Mouse (Mus musculus) left cerebral cortex, postnatal 25 days (tissue): ENCODE results near the gene Nat9. TPM values are rescaled to one million over a fixed set of nuclear protein-coding genes. Genes with fewer than 3 reads are reported as not detected.

Experiments
- DNase-seq, 2 experiments: peaks; one replicate each; pipeline ENCODE4 v3.0.0; 2022; ENCODE audit warnings: low spot score in 2 of 2, mixed read lengths in 1 of 2
- intact Hi-C: fragments of 180-260 bp; cut with DNase I; formaldehyde crosslinking; loops from one replicate; pipeline ENCODE4 v1.15.1; 2025
- total RNA-seq, 2 experiments: library from RNA; stranded (reverse); gene quantifications; 2 replicates each; pipeline ENCODE4 v1.2.3; 2021

The Nat9 gene
- 10 to 100 TPM; 20.1 to 22.3 TPM for total RNA-seq

DNA sequence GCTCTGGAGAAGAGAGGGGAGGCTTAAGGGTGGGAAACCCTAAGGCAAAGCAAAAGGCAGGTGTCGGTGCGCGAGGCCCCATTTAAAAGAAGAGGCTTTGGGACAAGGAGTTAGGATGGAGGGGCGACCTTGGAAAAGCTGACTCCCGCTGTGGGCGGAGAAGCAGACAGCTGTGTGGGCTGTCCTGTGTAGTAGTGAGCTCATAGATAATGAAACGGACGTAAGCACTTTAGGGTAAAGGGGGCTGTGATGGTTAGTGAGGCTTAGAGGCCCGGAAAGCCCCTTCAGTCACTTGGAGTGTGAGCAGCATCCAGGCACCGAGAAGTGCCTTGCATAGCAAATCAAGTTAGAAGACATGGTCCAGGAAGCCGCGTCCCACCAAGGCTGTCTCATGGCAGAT lies at the start of gene Nat9:
Gene Nat9 (minus strand): TSS at position 167 of the 400 bp plus-strand sequence.
- intact Hi-C loops: no loop called here
- DNase-seq: no peak

DNA sequence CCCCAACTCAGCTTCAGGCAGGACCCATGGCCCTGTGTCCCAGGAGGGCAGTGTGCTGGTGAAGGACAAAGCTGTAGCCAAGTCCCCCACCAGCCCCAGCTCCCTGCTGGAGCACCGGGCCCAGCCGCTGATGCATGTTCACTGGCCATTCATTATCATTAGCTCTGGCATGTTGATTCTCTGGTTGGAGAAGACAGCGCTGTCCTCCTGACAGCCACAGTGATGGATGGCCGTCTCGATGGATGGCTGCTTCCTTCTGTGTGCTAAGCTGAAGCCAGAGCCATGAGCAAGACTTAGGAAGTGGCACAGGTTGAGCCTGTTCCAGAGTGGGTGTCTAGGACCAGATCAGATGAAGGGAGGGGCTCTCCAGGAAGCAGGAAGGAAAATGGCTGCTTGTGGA lies 48.9 kb upstream of the Nat9 start:
- intact Hi-C loops: no loop called here
- DNase-seq: no peak

DNA sequence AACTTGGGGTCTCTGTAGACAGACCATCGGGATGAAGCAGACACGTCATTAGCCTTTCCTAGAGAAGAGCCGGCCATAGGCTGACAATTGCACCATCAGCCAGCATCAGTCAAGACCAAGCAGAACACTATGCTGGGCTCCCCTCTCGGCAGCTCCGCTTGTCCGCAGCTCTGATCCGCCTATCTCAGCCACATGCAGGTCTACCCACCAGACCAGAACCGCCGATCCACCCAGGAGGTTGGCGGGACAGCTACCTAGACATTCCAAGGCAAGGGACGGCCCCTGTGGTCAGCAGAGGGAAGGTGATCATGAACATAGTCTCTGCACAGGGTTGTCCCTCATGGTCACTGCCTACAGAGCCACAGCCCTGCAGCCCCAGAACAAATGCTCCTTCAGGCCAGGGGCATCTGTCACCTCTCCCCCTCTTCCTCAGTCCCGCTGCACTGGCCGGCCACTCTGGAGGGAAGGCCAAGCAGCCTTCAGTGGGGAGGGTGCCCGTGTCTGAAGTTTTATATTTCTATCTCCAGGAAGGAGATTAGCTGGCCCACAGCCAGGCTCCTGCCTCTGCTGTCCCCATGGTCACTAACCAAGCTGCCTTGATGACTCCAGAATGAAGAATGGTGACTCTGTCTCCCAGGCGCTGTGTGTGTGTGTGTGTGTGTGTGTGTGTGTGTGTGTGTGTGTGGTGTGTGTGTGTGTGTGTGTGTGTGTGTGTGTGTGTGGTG lies 46.8 kb upstream of the Nat9 start:
- intact Hi-C loops: no loop called here
- DNase-seq: no peak

DNA sequence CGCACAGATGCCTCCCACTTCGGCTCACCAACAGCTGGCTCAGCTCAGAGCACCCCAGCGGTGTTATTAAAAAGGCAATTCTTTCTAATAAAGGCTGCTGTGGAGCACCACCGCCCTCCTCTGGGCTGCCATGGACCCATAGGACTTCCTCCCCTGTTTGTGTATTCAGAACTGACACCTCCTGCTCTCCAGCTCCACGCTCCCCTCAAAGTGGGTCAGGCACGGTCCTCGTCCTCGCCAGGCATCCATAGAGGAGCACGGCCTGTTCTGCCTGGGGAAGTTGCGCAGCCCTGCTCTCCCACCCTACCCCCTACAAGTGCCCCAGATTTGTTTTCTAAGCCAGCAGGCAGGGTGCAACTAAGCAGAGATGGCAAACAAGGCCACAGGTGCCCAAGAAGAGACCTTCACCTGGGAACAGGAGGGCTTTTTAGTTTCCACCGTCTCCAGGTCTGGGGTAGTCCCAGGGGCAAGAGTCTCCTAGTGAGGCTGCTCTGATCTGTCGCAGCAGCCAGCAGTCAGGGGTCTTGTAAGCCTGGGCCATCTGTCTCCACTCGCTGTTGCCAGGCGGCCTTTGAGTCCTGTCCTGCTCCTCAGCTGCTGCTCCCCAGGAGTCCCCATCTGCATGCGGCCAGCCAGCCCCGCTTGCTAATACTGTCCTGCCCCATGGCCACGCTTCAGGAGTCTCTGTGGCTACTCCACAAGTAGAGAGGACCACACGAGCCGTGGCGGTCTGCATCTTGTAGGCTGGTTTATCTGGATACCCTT lies 46.0 kb upstream of the Nat9 start:
- peak in 1 of 2 experiments; percentile 67 for DNase-seq

DNA sequence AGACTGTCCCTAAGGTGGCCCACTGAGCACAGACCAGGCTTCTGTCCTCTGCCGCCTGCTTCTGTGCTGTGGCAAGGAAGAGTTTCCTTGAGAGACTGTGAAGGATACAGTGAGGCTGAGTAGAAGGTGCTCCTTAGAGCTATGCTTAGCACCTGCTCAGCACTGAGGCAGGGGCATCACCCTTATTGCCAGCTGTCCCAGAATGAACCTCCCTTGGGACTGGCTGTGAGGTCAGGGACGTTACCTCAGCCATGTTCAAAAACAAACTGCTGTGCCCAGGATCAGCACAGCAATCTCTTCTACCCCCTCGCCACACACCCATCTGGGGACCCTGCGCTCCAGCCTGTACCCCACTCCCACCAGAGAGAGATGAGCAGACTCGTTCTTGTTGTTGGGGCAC lies 45.2 kb upstream of the Nat9 start:
- intact Hi-C loops: loop anchor here (2.0 kb wide), 1 partner anchor 30 kb away; no protein-coding TSS in a partner anchor
- DNase-seq: no peak

More for the DNA sequence above, 46.0 kb upstream of the Nat9 start:
- intact Hi-C loops: loop anchor here (2.0 kb wide), 1 partner anchor 31 kb away; no protein-coding TSS in a partner anchor

DNA sequence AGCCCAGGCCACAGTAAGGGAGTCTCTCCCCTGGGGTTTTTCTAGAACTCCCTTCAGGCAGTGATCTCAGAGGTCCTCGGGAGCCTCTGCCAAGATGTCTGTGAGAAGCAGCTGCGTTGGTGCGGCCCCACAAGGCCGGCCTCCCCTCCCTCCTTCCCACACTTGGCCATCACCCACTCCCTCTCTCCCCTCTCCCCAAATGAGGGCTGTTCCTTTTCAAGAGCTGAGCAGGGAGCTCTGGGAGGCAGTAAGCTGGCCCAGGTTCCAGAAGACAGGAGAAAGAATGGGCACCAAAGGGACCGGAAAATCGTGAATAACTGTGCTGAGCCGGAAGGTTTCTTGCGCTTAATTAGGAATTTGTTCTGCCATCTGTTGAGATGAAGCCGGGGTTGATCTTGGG lies 44.3 kb upstream of the Nat9 start:
- DNase-seq: peak in 1 of 2 experiments; percentile 45
- intact Hi-C loops: loop anchor here (2.0 kb wide), 1 partner anchor 29 kb away; no protein-coding TSS in a partner anchor

DNA sequence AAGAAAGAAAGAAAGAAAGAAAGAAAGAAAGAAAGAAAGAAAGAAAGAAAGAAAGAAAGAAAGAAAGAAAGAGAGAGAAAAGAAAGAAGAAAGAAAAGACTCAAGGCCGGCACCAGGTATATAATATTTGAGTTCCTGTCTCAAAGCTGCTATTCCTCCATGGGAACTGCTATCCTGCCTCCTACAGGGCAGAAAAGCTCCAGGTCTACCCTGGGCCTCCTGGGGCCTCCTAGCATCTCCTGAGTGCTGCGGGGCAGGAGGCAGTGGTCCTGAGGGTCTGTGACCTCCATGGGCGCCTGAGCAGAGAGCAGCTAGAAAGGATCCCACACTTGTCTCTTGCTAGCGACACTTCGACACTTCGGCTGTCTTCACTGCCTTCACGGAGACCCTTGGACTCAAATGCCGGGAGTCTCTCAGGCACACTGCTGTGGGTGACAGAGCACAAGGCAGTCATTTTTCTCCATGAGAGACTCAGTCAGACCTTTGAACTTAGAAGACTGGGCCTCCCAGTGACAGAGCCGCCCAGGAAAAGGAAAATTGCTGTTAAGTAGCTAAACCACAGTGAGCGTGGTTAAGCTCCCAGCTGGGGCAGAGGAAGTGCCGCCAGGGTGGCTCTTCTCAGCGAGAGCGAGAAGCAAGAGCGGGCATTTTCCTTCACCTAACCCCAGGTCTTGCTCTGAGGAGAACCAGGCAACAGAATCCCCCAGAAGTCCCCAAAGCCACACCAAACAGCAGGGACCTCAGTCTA lies 43.7 kb upstream of the Nat9 start:
- intact Hi-C loops: no loop called here
- DNase-seq: no peak

DNA sequence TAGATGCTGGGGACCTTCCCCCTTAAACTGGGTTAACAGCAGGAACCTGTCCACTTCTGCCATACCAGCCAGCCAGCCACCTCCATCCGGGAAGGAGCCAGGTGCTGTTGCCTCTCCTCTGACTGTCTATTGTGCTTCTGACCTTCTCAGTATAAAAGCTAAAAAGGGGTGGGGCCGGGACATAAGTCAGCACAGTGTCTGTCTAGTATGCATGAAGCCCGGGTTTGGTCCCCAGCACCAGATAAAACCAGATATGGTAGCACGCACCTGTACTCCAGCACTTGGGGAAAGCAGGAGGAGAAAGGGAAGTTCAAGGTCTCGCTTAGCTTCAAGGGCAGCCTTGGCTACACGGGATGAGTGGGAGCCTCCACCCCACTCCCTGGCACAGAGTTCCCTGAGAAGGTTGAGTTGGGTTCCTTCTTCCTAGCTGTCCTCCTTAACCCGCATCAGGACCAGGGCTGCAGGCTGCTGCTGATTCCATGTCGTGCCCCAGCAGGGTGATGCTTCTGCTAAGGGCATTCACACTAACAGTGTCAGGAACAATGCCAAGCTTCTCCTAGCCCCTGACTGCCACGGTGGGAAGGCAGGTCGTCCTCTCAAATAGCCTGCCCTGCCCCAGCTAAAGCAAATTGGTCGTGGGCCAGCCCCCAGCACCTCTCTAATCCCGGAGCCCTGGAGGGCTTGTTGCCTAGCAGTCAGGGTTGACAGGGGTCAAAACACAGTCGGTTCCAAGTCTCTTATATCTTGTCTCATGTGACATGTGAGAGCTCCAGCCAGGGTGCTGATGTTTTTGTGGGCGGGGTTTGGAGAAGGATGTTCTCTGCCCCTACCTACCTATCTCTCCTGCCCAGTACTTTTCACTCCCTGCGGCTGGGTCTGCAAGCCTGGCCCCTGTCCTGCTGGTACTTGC lies 41.6 kb upstream of the Nat9 start:
- no peak for DNase-seq
- intact Hi-C loops: no loop called here

DNA sequence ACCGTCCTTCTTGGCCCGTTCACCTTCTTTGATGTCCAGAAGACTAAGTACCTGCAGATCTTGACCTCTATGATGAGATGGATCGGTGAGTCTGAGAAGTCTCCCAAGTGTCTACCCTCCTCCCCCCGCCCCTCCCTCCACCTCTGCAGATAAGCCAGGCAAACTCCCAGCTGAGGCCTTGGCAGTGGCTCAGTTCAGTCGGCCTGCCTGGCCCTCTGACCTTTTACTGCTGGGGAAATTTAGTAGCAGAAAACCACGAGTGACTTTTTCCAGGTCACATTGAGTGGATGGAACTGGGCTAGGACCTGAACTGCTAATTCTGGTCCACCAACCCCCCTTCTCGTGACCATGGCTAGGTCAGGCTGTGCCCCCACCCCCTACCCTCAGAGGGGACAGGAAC lies 40.8 kb upstream of the Nat9 start:
- intact Hi-C loops: no loop called here

DNA sequence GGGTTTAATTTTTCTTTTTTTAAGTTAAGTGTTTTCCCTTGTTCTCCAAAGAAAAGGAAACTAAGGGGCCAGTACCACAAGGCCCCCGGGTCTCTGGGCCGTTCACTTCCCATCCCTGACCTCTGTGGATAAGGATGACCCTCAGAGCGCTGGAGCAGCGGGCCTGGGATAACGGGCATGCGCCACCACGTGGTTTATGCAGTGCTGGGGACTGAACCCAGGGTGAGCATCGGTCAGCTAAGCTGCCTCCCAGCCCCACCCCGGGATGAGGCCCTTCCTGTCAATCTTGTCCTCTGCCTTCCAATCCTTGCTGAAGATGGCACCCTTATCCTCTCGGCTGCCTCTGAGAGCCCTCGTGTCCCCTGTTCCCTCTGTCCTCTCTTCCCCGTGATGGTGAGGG lies 40.0 kb upstream of the Nat9 start:
- DNase-seq: no peak
- intact Hi-C loops: no loop called here

More for the DNA sequence above, 40.8 kb upstream of the Nat9 start:
- DNase-seq: no peak

DNA sequence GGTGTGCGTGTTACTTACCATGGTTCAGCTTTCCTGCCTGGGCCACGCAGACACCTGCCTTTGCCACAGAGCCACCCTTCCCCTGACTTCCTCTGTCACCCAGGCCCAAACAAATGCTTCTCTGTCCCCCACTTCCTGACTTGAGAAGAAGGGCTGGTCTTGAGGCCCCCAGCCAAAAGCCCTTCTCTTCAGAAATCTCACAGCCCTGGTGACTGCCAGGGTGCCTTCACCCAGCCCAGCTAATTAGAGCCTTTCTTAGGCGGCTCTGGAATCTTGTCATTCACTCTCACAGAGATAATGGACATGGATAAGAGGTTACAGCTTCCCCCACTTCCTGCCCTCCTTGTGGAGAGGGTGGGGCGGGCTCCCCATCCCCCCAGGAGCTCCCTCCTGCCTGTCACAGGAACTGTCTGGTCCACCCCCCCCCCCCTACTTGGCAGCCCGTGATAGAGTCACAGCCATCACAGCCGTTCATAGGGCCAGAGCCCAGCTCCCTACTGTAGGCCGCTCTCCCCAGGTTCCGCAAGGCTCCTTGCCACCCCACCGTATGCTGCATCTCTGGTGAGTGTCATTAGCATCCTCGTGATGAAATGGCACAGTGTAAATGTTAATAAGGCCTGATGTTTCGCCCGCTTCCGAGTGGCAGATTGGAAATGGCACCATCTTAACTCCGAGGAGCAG lies 39.3 kb upstream of the Nat9 start:
- intact Hi-C loops: no loop called here
- DNase-seq: no peak

DNA sequence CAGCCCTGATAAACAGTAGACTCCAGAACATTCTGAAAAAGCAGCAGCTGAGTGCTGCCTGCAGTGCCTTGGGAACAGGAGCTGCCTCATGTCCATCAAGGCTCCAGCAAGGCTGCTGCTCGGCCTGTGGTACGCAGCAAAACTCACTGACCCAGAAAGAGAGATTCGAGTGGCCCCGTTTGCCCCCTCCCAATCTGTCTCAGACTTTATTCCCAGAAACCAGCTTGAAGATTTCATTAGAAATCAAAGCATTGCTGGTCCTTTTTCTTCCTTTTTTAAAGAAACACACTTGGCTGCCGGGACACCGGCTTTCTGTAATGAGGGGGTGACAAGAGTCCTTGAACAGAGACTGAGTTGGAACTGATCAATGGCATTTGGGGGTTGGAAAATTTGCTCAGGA lies 37.6 kb upstream of the Nat9 start:
- intact Hi-C loops: no loop called here
- DNase-seq: peak in 1 of 2 experiments; percentile 34

DNA sequence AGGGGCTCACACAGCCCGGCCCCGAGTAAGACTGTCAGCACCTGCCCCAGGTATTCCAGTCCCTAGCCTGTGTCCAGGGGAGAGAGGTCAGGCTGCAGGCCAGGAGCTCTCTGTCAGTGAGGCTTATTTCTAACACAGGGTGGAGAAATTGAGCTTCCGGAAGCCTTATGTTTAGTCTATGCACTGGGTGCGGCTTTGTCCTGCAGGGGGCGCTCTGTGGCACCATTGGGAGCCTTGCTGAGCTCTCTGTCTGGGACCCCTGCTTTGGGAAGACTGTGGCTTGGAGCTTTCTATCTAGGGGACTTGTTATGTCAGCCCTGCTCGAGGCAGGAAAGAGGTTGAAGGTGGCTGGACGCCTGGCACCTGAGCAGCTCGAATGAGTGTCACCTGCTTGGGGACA lies 37.2 kb upstream of the Nat9 start:
- intact Hi-C loops: no loop called here
- DNase-seq: no peak

DNA sequence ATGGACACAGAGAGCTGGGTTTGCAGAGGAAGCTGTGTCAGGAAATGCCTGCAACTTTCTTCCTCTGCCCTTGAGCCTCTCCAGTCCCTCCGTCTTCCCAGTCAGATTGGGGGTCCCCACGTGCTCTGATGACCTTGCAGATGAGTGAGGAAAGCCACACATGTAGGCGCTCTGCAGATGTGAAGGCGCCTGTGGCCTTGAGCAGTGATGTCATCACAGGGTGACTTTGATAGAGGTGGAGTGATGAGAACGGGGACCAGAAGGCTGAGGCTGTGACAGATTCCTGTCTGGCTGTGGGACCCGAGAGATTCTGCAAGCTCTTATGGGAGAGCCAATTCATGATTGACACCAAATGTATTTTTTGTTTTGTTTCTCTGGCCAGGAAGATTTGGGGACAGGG lies 36.2 kb upstream of the Nat9 start:
- DNase-seq: no peak
- intact Hi-C loops: no loop called here

DNA sequence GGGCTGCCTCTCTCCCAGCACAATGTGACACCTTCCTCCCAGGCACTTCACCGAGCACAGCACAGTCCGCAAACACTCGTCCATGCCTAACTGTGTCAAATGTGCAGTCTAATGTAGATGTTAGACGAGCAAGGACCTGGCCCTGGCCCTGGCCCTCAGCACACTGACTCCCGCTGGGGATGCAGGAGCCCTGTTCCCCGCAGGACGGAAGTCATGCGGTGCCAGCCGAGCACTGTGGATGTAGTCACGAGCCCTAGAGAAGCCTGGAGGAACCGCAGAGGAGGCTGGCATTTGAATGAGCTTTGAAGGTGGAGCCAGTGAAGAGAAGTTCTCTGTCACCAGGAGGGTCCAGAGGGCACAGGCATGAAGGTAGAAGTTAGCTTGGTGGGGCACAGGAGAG lies 35.8 kb upstream of the Nat9 start:
- DNase-seq: no peak

DNA sequence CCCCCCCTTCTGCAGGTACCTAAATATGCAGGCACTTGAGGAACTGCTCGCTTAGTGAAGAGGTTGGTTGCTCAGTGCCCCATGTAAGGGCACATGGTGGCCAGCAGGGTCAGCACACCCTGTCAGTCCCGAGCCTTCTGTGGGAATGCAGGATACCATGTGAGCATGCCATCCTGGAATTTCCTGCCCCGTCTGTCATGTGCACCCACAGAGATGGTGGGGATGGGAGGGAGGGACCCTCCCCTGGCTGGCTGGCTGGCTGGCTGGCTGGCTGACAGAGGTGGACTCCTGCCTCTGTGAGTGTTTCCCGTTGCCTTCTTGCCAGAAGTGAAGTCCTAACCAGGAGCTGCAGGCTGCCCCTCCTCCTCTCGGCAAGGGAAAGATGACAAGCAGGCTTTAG lies 34.9 kb upstream of the Nat9 start:
- intact Hi-C loops: no loop called here

More for the DNA sequence above, 35.8 kb upstream of the Nat9 start:
- intact Hi-C loops: no loop called here

DNA sequence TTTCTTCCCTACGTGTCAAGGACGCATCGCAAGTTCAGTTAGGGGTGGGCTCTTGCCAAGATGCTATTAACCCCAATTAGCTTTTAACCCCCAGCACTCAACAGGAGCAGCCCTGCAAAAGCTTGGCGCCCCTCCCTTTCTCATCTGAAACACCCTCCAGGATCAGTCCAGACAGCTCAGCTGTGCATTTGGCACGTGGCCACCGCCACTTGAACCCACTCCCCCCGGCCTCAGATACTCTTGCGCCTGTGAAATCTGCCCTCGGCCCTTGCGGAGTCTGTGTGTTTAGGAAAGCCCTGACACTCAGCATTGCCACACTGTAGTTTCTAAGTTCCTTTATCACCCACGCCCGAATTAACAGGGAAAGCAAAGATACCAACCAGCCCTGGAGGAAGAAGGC lies 34.4 kb upstream of the Nat9 start:
- DNase-seq: no peak
- intact Hi-C loops: no loop called here

More for the DNA sequence above, 34.9 kb upstream of the Nat9 start:
- no peak for DNase-seq

DNA sequence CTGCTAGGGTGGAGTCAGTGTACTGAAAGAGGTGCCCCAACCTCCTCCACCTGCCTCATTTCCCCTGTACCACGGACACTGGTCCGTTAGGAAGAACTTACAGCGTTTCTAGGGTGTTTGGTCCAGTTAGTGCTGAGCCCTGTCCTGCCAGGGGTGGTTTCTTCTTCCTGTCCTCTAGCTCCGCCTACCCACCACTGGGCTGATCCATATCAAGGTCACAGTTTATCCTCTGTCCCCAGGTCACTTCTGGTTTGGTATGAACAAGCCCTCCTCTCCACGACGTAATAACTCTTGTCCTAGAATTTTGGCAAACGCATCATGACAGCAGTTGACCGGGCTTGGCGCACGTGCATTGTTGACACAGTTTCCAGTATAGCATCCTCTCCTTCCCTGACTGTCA lies 32.0 kb upstream of the Nat9 start:
- intact Hi-C loops: no loop called here

DNA sequence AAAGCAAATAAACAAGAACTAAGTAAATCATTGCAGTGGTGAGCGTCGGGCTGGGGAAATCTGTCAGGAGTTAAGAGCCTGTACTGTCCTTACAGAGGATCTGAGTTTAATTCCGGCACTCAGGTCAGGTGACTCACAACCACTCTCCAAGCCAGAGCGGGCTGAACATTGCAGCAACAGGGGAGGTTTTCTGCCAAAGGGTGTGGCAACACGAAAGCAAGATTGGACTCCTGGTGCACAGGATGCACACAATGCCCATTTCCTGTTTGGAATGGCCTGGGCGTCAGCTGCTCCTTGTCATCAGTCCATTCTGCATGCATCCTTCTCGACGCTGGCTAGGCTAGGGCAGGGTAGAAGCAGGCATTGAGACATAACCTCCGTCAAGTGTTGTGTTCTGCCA lies 31.6 kb upstream of the Nat9 start:
- intact Hi-C loops: no loop called here
- no peak for DNase-seq

More for the DNA sequence above, 32.0 kb upstream of the Nat9 start:
- no peak for DNase-seq
